Mouse (Mus musculus) layer of hippocampus, adult 9-11 months (tissue): ENCODE results near the gene Dbf4.
A peak's percentile ranks its signal among the peaks of the same experiment; 100 is the strongest.

ENCODE experiments used
- DNase-seq: peaks from one replicate; pipeline ENCODE4 v3.0.0; 2022

Gene Dbf4

DNA sequence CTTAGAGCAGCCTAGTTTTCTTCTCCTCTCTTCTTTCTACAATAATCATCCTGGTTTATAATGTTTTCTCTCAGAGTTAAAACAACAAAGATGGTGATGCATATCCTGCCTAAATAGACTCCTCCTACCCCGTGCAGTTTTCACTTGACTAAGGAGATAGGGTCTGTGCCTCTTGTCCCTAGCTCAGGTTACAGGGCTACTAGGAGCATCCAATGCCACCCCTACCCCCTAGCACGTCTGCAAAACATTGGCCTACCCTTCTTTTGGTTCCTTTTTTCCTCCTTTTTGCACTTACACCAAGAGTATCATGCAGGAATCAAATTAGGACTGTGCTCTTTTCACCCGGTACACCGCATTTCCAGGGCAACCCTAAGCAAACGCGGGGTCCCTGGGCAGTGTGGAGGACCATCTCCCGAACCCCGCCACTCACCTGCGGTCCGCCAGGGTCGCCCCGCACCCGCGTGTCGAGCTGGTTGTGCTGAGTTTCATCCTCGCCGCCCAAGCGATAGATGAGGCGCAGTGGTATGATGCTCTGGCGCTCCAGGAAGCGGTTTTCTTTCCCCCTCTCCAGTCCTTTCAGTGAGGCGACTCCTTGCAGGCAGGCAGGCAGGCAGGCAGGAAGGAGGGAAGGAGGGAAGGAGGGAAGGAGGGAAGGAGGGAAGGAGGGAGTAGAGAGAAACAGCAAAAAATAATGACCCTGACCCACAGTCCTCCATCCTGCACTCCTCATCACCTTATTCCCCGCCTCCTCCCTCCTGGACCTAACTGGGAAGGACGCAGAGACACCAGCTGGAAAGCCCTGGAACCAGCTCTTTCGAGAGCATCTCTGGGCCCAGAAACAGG is 55.5 kb downstream of the Dbf4 start:
- peak; percentile 34 for DNase-seq

DNA sequence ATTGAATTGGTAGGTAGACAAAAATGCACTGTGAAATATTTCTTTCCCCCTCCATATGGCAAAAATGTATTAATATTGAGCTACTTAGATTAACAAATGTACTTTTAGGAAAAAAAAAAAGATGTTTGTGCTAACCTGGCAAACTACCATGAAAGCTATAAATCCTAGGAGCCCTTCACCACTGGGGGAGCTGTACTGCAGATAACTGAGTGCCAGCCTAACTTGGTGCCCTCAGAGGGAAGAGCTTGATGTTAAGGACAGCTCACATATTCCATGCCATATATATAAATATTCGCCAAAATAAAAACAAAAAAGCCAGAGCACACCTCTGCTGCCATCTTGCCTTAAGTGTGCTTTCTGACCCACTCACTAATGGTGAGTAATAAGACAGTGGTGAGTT is 60.2 kb downstream of the Dbf4 start:
- no peak for DNase-seq

DNA sequence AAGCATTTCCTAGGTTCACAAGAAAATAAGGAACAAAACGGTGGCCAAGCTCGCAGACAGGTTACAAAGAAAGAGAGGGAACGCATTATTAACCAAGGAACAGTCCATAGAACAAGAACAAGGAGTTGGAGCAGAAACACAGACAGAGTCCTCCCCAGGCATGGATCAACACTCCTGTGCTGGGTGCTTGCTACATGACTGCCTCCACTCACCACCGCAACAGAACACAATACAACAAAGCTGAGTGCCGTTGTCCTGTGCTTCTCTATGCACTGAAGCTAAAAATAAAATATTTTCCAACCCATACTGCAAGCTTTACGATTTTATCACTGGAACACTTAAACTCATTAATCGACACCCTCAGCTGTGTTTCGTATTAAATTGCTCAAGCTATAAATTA is 64.8 kb downstream of the Dbf4 start:
- DNase-seq, result no peak

DNA sequence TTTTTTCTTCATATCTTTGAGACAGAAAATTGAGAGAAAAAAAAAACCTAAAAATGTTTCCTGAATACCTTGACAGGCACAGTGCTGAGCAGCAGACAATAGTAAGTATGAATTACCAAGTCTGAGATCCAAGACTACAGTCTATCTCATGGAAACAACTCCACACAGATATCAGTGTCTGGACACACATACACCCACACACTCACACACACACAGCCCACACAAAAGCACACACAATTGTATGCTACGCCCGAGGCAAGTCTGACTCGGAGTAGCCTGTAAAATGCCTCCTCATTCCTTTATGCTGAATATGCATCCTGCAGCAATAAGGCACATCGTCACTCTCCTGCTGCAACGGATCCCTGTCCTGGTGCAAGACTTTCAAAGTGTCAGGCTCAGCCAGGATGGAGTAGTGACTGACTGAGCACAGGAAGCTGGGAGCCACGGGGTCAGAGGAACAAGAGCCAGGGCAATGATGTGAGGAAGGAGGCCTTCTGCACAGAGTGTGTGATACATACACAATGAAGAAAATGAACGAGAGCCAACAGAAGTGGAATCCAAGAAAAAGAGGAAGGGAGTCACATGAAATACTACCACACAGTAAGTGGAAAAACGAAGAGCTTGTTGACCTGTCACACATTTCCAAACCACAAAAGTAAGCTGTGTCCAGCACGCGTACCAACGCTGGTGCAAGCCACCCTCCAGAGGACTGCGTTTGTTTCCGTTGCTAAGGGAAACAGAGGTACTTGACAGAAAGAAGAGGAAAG is 65.4 kb downstream of the Dbf4 start:
- DNase-seq, result no peak

DNA sequence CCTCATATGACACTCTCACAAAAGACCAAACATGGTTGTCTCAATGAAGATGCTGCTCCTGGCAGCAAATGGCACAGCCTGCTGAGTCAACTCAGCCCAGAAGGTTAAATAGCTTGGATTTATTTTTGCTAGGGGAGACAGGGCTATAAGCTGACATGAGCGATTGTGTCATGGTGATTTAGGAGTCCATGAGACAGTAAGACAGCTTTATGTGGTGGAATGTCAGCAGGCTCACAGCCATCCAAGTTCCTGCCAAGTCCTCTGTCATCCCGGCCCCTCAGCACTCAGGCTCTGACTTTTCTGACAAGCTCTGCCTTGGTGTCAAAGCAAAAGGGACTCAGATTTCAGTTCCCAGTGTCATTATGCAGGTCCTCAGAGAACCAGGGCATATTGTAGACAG is 66.2 kb downstream of the Dbf4 start:
- no peak for DNase-seq

DNA sequence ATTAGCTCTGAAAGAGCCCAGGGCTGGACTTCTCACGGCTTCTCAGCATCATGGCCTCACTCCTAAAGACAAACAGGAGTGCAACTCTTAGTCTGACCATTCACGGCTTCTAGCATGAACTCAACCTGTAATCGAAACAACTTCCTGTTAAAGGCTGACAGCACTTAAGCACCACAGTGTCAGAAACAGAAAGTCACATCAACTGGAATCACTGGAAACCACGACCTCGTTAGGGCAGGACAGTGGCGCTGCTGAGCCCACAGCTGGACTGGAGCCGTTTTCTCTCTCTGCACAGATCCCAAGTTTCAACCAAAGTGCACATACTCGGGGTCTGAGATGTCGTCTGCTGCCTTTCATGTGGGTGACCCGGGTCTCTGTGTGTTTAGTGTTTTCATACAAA is 73.0 kb downstream of the Dbf4 start:
- DNase-seq, result no peak
